Mouse (Mus musculus): ENCODE measurements around the gene Hmces.

DNA sequence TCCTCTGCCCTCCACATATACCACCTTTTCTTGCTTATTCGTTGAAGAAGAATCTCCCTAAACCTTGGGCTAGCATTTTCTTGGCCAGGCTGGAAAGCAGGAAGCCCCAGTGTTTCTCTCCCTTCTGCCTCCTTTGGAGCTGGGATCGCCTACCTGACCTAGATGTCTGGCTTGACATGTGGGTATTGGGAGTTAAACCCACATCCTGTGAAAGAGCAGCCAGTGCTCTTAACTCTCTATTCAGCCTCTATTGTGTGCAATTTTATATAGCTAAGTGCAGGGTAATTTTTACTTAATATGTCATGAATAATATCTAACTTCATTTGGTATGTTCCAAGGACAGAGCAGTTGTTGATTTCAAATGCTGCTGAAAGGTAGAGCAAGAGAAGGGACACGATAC, 34.1 kb upstream of the Hmces start:
- TF ChIP-seq CTCF (IDR thresholded peaks at IDR 0.05; ENCODE audit: extremely low read depth, insufficient read depth, insufficient read length, insufficient replicate concordance) (no peak), POLR2A (IDR thresholded peaks at IDR 0.05; ENCODE audit: low read depth, low read length) (no peak)
